Mouse (Mus musculus) liver, embryonic 16.5 days (tissue): Measurements from ENCODE around the gene Klk1b27. TPM values are rescaled to one million over a fixed set of nuclear protein-coding genes. Genes with fewer than 3 reads are reported as not detected.
"Not testable (repeated sequence)": the region's sequence is repeated elsewhere in the genome, so short reads cannot be mapped to it uniquely, and the experiment has no call there.

Source experiments
- ATAC-seq: fragments of 200-750 bp; cut with Nextera tagmentation; 2 replicates; pipeline ENCODE4 v1.8.0; 2017; ENCODE audit warnings: low read depth, mild to moderate bottlenecking, moderate number of reproducible peaks, moderate library complexity
- H3K27ac ChIP-seq: fragments of 300-500 bp; sonication (generic); 2 replicates; pipeline ENCODE4 v1.5.1; 2014; ENCODE audit warnings: mild to moderate bottlenecking, low read length
- H3K27me3 ChIP-seq: fragments of 300-500 bp; sonication (generic); 2 replicates; pipeline ENCODE4 v1.6.1; 2014; ENCODE audit warnings: low read depth, low read length, mixed read lengths; ENCODE audit not compliant: control insufficient read depth, insufficient read depth
- H3K36me3 ChIP-seq: fragments of 300-500 bp; sonication (generic); 2 replicates; pipeline ENCODE4 v1.6.1; 2014; ENCODE audit warnings: mild to moderate bottlenecking; ENCODE audit not compliant: control insufficient read depth, insufficient read depth
- H3K4me1 ChIP-seq: fragments of 300-500 bp; sonication (generic); 2 replicates; pipeline ENCODE4 v1.6.1; 2014; ENCODE audit warnings: low read depth, low read length, mixed read lengths; ENCODE audit not compliant: control insufficient read depth
- H3K4me2 ChIP-seq: fragments of 300-500 bp; sonication (generic); 2 replicates; pipeline ENCODE4 v1.6.1; 2014; ENCODE audit warnings: low read depth, low read length, mixed read lengths
- H3K4me3 ChIP-seq: fragments of 300-500 bp; sonication (generic); 2 replicates; pipeline ENCODE4 v1.5.1; 2014; ENCODE audit warnings: low read depth, mild to moderate bottlenecking, low read length
- H3K9ac ChIP-seq: fragments of 300-500 bp; sonication (generic); 2 replicates; pipeline ENCODE4 v1.6.1; 2014; ENCODE audit warnings: low read depth, low read length
- H3K9me3 ChIP-seq: fragments of 300-500 bp; sonication (generic); replicated peaks from 2 replicates; pipeline ENCODE4 v1.6.1; 2016; ENCODE audit warnings: low read length; ENCODE audit not compliant: control insufficient read depth
- WGBS: fragments of 180-500 bp; shearing (Covaris S2); extraction: QIAGEN DNeasy Blood & Tissue Kit; methylation state at CpG from one replicate; pipeline ENCODE4 v1.1.7; 2014; ENCODE audit not compliant: insufficient replicate concordance; 5-methylcytosine and 5-hydroxymethylcytosine counted together
- polyA plus RNA-seq: library from polyadenylated mRNA; unstranded; fragments of >200 nt; fragmentation: Nextera tagmentation; extraction: Ambion mirVana; gene quantifications from 2 replicates; pipeline ENCODE4 v1.2.1, GENCODE M21; 2015

The Klk1b27 gene
- polyA plus RNA-seq, result not detected in 2 replicates

- H3K4me2 ChIP-seq, H3K27me3 ChIP-seq, H3K27ac ChIP-seq, H3K4me3 ChIP-seq, H3K9ac ChIP-seq, ATAC-seq, H3K36me3 ChIP-seq, H3K4me1 ChIP-seq, H3K9me3 ChIP-seq: not testable (repeated sequence)
- WGBS, result 53% methylated on average over 3 of the region's 3 CpGs
These were observed at the start of gene Klk1b27 for GRCm38 (mm10) chr7:44051990-44052389. TSS of gene Klk1b27 (plus strand) at chr7:44052290.

- Histone ChIP-seq H3K4me1 (no peaks in the 10 kb centered on the region), H3K9me3 (no peaks in the 10 kb centered on the region), H3K9ac (no peak overlapping the region), H3K27me3 (no peaks in the 10 kb centered on the region), H3K36me3 (no peaks in the 10 kb centered on the region), H3K4me2 (no peak overlapping the region), H3K4me3 (no peak overlapping the region), H3K27ac (no peak overlapping the region)
- no peak for ATAC-seq
These were observed 47.2 kb upstream of the Klk1b27 start for GRCm38 (mm10) chr7:44004847-44005246.

- not testable (repeated sequence) for H3K4me3 ChIP-seq, H3K27me3 ChIP-seq, H3K9ac ChIP-seq, ATAC-seq, H3K4me1 ChIP-seq, H3K4me2 ChIP-seq, H3K9me3 ChIP-seq, H3K27ac ChIP-seq, H3K36me3 ChIP-seq
These were observed 40.2 kb upstream of the Klk1b27 start, which contains the start of gene Klk1b26 for GRCm38 (mm10) chr7:44011868-44012267. TSS of gene Klk1b26 (plus strand) at chr7:44012168.

GRCm38 (mm10) chr7:44014666-44015065 is 37.4 kb upstream of the Klk1b27 start:
- H3K36me3 ChIP-seq, H3K4me3 ChIP-seq, H3K9me3 ChIP-seq, ATAC-seq, H3K9ac ChIP-seq, H3K27ac ChIP-seq, H3K4me2 ChIP-seq, H3K4me1 ChIP-seq, H3K27me3 ChIP-seq: not testable (repeated sequence)
- WGBS, result 68% methylated on average over 6 of the region's 6 CpGs

- Histone ChIP-seq H3K4me3 (no peak overlapping the region), H3K9me3 (no peaks in the 10 kb centered on the region), H3K27me3 (no peaks in the 10 kb centered on the region), H3K27ac (no peak overlapping the region), H3K9ac (no peak overlapping the region), H3K36me3 (no peaks in the 10 kb centered on the region), H3K4me1 (no peaks in the 10 kb centered on the region), H3K4me2 (no peak overlapping the region)
- 64% methylated on average over 5 of the region's 5 CpGs for WGBS
- no peak for ATAC-seq
These were observed 37.0 kb upstream of the Klk1b27 start for GRCm38 (mm10) chr7:44015071-44015470.

GRCm38 (mm10) chr7:44072117-44072516 is 20.0 kb downstream of the Klk1b27 start:
- H3K9ac ChIP-seq, result no peak overlapping the region
- H3K9me3 ChIP-seq, result no peaks in the 10 kb centered on the region
- no peaks in the 10 kb centered on the region for H3K27me3 ChIP-seq
- no peaks in the 10 kb centered on the region for H3K36me3 ChIP-seq
- no peak overlapping the region for H3K27ac ChIP-seq
- H3K4me2 ChIP-seq, result no peak overlapping the region
- ATAC-seq, result no peak
- no peaks in the 10 kb centered on the region for H3K4me1 ChIP-seq
- H3K4me3 ChIP-seq, result no peak overlapping the region
- 52% methylated on average over 2 of the region's 2 CpGs for WGBS

- Histone ChIP-seq H3K9ac (no peak overlapping the region), H3K4me2 (no peak overlapping the region), H3K27ac (no peak overlapping the region), H3K4me3 (no peak overlapping the region), H3K27me3 (no peaks in the 10 kb centered on the region), H3K9me3 (no peaks in the 10 kb centered on the region), H3K36me3 (no peaks in the 10 kb centered on the region), H3K4me1 (no peaks in the 10 kb centered on the region)
- no peak for ATAC-seq
- WGBS, result 40% methylated on average over 1 of the region's 1 CpGs
These were observed 25.6 kb downstream of the Klk1b27 start for GRCm38 (mm10) chr7:44077703-44078102.

GRCm38 (mm10) chr7:44096111-44096510 is 44.0 kb downstream of the Klk1b27 start:
- H3K27ac ChIP-seq, result no peak overlapping the region
- no peak for ATAC-seq
- H3K36me3 ChIP-seq, result no peaks in the 10 kb centered on the region
- no peak overlapping the region for H3K4me2 ChIP-seq
- no peak overlapping the region for H3K9ac ChIP-seq
- H3K4me1 ChIP-seq, result no peaks in the 10 kb centered on the region
- no peaks in the 10 kb centered on the region for H3K9me3 ChIP-seq
- H3K4me3 ChIP-seq, result no peak overlapping the region
- H3K27me3 ChIP-seq, result no peaks in the 10 kb centered on the region
- 65% methylated on average over 1 of the region's 1 CpGs for WGBS

GRCm38 (mm10) chr7:44102028-44102427 is 49.9 kb downstream of the Klk1b27 start, which contains the start of gene Klk1b21:
TSS of gene Klk1b21 (plus strand) at chr7:44102328.
- WGBS, result 57% methylated on average over 3 of the region's 3 CpGs
- not testable (repeated sequence) for ATAC-seq

More at GRCm38 (mm10) chr7:44102028-44102427, 49.9 kb downstream of the Klk1b27 start, which contains the start of gene Klk1b21:
- H3K9ac ChIP-seq, H3K4me3 ChIP-seq, H3K27me3 ChIP-seq, H3K4me1 ChIP-seq, H3K9me3 ChIP-seq, H3K36me3 ChIP-seq, H3K4me2 ChIP-seq, H3K27ac ChIP-seq: not testable (repeated sequence)
